8 mouse cellular contexts compared by ENCODE assay signal in the genomic region with DNA sequence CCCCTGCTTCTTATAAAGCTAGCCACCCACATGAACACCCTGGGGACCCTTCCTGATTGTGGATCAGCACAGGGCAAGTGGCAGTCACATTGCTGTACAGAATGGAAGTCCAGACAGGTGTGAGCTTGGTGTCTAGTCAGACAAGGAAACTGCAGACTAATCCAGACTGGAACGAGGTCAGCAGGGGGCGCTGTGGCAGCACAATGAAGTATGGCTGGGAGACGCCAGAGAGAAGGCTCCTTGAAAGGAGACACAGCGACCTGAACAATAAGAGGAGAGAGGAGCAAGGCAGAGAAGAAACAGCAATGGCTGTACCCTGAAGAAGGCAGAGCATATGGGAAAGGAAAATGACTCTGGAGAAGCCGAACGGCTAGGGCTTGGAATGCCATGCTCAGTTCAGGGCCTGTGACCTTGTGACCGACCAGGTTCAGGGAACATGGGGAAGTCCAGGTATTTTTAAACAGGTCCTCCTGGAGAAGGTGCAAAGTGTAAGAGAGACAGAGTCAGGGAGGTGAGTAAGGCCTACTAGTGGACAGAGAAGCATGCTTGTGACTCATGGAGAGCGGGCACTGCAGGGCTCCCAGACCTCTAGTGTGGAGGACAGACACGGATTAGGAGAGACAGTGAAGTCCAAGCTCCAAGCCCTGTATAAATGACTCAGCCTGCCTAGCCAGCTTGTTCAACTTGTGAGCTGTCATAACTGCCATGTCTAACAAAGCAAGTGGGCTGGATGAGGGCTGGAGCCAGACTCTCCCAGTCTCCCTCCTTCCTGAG.
DNase-seq lines count a peak whose midpoint lies in the region; ATAC-seq and TF ChIP-seq lines count a peak whose summit lies in the region.

No protein-coding gene starts in this region.

- H3K36me3 ChIP-seq in heart, adult 2 months (ENCODE audit: control insufficient read depth, insufficient read depth, low read length), result no peaks in the 10 kb centered on the region
- H3K36me3 ChIP-seq in kidney, embryonic 14.5 days (ENCODE audit: control insufficient read depth, insufficient read depth, low read length), result no peaks in the 10 kb centered on the region
- H3K36me3 ChIP-seq in limb, embryonic 13.5 days, result peaks cover 4% of the 10 kb centered on the region; the same call in 1 of the 2 replicates
- no peaks in the 10 kb centered on the region for H3K36me3 ChIP-seq in splenic B cell, adult 2 months (ENCODE audit: control insufficient read depth, insufficient read depth, low read length, poor library complexity, severe bottlenecking)

- H3K4me3 ChIP-seq in heart, adult 2 months, result no peak overlapping the region
- H3K4me3 ChIP-seq in kidney, embryonic 14.5 days (ENCODE audit: low read length), result no peak overlapping the region
- no peak overlapping the region for H3K4me3 ChIP-seq in limb, embryonic 13.5 days

- no peaks in the 10 kb centered on the region for H3K9me3 ChIP-seq in kidney, embryonic 14.5 days (ENCODE audit: control insufficient read depth, low read length)
- H3K9me3 ChIP-seq in limb, embryonic 13.5 days, result no peaks in the 10 kb centered on the region

- DNase-seq in 416B (ENCODE audit: low read depth), result peak; percentile 59
- DNase-seq in adrenal gland, postnatal 10 days, result peak; percentile 88
- peak; percentile 58 for DNase-seq in embryo, embryonic 9.5 days (ENCODE audit: extremely low spot score)
- peak; percentile 64 to 81 for DNase-seq in heart, adult 2 months
- DNase-seq in naive thymus-derived CD4-positive, alpha-beta T cell, adult 2 months (ENCODE audit: low read depth), result peak; percentile 74
- peak; percentile 70 for DNase-seq in splenic B cell, adult 2 months (ENCODE audit: low read depth, low spot score)

- no peak overlapping the region for H3K9ac ChIP-seq in heart, adult 2 months (ENCODE audit: low read depth, low read length)
- H3K9ac ChIP-seq in kidney, embryonic 14.5 days (ENCODE audit: low read depth, low read length), result no peak overlapping the region
- H3K9ac ChIP-seq in limb, embryonic 13.5 days, result no peak overlapping the region

- H3K4me1 ChIP-seq in heart, adult 2 months (ENCODE audit: control insufficient read depth, insufficient read depth, low read length), result no peaks in the 10 kb centered on the region
- H3K4me1 ChIP-seq in kidney, embryonic 14.5 days (ENCODE audit: control insufficient read depth, insufficient read depth, low read length), result no peaks in the 10 kb centered on the region
- no peaks in the 10 kb centered on the region for H3K4me1 ChIP-seq in limb, embryonic 13.5 days

- TF ChIP-seq EP300 in heart, adult 2 months (IDR thresholded peaks at IDR 0.05; ENCODE audit: insufficient read depth, low read depth, low read length), result 0 out of 2 replicates have a peak, but pooled peaks have one; percentile 33

- TF ChIP-seq CTCF in heart, adult 2 months (IDR thresholded peaks at IDR 0.05), result peak; percentile 83

- intact Hi-C loops in heart, adult 2 months (cut with DNase I), result loop anchor here (1.0 to 5.0 kb wide), 5 partner anchors 66 to 202 kb away; a partner anchor contains a TSS

- H3K79me2 ChIP-seq in heart, adult 2 months (replicated peaks; ENCODE audit: control insufficient read depth, insufficient read depth, low read length), result no peaks in the 10 kb centered on the region

- WGBS in heart, adult 2 months, result 46% methylated on average over 9 of the region's 9 CpGs
- WGBS in kidney, embryonic 14.5 days, result 50% methylated on average over 9 of the region's 9 CpGs
- 51% methylated on average over 9 of the region's 9 CpGs for WGBS in limb, embryonic 13.5 days

- H3K27ac ChIP-seq in heart, adult 2 months, result no peak overlapping the region
- no peak overlapping the region for H3K27ac ChIP-seq in kidney, embryonic 14.5 days (ENCODE audit: low read depth, low read length)
- no peak overlapping the region for H3K27ac ChIP-seq in limb, embryonic 13.5 days

- no peak for TF ChIP-seq POLR2A in heart, adult 2 months (IDR thresholded peaks at IDR 0.05; ENCODE audit: insufficient read depth, low read depth, low read length)

- no peak overlapping the region for H3K4me2 ChIP-seq in kidney, embryonic 14.5 days (replicated peaks; ENCODE audit: low read depth, low read length)
- H3K4me2 ChIP-seq in limb, embryonic 13.5 days (replicated peaks), result no peak overlapping the region

- no peaks in the 10 kb centered on the region for H3K27me3 ChIP-seq in heart, adult 2 months (ENCODE audit: control insufficient read depth, insufficient read depth, low read length)
- no peaks in the 10 kb centered on the region for H3K27me3 ChIP-seq in kidney, embryonic 14.5 days (ENCODE audit: control insufficient read depth, insufficient read depth, low read length)
- H3K27me3 ChIP-seq in limb, embryonic 13.5 days, result no peaks in the 10 kb centered on the region
- H3K27me3 ChIP-seq in splenic B cell, adult 2 months (ENCODE audit: control insufficient read depth, insufficient read depth, low read length, poor library complexity, severe bottlenecking), result no peaks in the 10 kb centered on the region

- ATAC-seq in kidney, embryonic 14.5 days (ENCODE audit: low FRiP score, low TSS enrichment), result peak; percentile 75
- peak; percentile 59; the same call in 1 of the 2 replicates for ATAC-seq in limb, embryonic 13.5 days (ENCODE audit: low FRiP score, low read depth)
